Mouse (Mus musculus) ZHBTc4 (cell line): ENCODE measurements around the gene Ttc7b.

ENCODE experiments used
- DNase-seq: peaks from one replicate; pipeline ENCODE4 v3.0.0-alpha.2; 2011; ENCODE audit warnings: low read depth, low spot score

The Ttc7b gene

GRCm38 (mm10) chr12:100306336-100306735 lies 214.3 kb downstream of the Ttc7b start:
- DNase-seq, result no peak

DNA sequence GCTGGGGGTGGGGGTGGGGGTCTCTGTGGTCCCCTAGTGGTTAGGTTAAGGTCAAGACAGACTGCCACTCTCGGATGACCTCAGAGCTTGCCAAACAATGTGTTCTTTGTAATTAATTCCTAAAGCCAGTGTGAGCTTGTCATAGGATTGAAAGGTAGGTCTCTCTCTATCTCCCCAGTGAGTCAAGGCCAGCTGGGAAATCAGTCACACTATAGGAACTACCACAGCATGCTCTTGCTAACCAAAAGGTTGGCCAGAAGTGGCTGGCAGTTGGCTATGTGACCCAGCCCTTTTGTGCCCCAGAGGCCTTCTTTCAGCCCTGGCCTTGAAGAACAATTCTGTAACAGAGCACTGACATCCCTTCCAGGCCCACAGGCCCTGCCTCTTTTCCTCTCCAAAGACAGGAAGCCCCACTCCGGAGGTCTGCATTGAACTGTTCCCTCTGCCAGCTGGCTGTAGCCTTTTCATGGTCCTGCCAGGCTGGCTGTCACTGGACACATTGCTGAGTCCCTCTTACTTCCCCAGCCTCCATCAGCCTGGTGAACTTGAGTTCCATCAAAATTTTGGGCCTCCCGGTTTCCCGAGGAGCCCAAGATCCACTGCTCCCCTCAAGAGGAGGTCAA lies 215.5 kb downstream of the Ttc7b start:
- DNase-seq, result no peak

- peak; percentile 14 for DNase-seq
Measured at GRCm38 (mm10) chr12:100304280-100304679, 216.3 kb downstream of the Ttc7b start.

DNA sequence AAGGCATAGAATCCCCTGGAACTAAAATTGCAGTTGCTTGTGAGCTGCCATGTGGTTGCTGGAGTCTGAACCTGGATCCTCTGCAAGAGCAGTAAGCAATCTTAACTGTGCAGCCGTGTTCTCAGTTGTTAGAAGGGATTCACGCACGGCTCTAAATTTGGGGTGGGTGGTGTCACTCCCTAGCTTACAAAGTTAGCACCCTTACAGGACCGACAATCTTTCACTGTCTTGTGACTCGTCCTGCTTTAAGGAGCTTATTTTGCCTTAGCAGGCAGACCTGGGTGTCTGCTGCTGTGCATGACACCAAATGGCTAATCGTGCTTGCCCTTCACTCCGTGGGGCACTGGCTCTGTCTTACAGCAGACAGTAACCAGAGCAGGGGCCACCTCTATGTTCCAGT lies 217.5 kb downstream of the Ttc7b start:
- no peak for DNase-seq

- no peak for DNase-seq
Measured at GRCm38 (mm10) chr12:100300446-100300845, 220.2 kb downstream of the Ttc7b start.

- DNase-seq, result no peak
Measured at GRCm38 (mm10) chr12:100299322-100299726, 221.3 kb downstream of the Ttc7b start.

DNA sequence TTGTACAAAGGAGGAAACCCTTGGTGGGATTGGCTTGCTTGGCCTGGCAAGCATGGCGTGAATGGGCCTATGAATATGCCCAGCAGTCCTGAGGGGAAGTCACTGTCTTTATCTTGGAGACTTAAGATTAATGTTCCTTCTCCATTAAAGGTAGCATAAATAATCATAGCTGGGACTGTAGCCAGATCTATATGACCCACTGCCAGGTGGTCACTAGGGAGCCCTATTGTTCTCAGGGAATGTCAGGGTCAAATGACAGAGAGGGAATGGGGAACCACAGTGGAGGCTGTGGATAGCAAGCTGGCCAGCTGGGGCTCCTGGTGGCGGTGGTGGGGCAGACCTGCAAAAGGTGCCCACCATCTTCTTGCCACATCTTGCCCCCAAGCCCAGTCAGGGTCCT lies 221.8 kb downstream of the Ttc7b start:
- DNase-seq, result no peak

GRCm38 (mm10) chr12:100297961-100298360 lies 222.7 kb downstream of the Ttc7b start:
- no peak for DNase-seq

- DNase-seq, result peak; percentile 52
Measured at GRCm38 (mm10) chr12:100294457-100294856, 226.2 kb downstream of the Ttc7b start.

DNA sequence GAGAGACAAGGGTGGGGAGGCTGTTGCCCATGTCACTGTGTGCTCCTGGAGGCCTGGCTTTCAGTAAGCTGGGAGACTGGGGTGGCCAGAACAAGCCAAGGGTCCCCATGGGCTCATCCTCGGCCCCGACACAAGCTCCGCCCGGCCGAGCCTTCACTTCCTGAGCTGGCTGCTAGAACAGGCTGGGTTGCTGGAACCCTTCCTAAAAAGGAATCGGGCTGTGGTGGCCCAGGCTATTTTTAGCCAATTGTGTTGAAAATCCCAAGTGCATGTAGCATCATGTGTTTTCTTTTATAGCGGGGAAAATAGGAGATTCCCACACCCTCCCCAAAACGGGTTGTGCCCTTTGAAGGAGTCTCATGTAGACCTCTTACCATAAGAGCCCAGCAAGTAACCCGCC lies 226.7 kb downstream of the Ttc7b start:
- DNase-seq, result no peak

DNA sequence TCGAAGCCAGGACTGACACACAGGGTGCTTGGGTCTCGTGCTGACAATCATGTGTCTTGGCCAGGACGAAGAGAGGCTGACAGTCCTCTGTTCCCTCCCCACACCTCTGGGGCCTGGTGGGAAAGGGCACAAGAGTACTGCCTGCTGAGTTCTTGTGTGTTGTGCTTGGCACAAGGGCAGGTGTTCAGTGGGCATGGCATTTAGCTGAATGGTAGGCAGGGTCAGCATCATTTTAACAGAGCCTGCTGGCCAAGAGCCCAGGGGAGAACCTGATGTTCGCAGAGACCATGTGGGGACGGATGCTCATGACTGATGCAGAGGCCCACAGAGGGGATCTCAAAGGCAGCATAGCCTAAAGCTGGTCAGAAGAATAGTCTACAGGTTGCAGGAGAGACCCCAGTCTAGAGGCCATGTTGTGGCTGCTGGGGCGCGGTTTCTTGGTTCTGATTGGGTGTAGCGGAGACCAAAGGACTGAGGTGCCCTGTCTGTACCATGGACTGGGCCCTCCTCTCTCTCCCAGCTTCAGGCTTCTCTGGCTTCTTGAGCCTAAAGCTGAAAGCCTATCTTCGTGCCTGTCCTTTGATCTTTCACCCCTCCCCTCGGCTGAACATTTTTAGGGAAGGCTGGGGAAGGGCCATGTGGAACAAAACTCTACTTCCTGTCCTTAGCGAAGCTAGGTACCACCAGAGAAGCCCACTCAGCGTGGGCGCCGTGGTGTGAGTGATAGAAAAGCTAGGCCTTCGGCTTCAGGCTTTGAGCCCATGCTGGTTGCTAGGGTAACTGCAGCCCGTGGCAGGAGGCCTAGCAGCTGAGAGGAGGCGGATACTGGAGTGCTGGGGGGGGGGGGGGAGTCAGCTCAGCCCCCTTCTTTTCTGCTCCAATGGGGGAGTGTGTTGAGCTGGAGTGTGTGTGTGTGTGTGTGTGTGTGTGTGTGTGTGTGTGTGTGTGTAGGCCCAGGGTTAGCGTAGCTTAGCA lies 229.6 kb downstream of the Ttc7b start:
- DNase-seq, result no peak

DNA sequence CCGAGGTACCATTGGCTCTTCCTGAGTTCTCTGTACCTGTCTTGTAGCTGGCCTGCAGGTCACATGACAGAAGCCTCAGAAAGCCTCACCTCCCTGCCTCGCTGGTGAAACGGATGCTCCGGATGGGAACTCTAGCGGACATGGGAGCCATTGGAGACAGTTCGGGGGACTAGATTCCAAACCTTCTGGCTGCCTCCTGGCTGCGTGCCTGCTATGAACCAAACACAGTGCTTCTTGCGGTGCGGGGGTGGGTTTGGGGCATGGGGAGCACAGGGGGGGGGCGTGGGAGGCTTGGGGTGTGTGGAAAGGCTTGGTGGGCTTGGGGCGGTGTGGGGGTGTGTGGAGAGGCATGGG lies 230.5 kb downstream of the Ttc7b start:
- no peak for DNase-seq

- DNase-seq, result no peak
Measured at GRCm38 (mm10) chr12:100289267-100290177, 231.1 kb downstream of the Ttc7b start.

DNA sequence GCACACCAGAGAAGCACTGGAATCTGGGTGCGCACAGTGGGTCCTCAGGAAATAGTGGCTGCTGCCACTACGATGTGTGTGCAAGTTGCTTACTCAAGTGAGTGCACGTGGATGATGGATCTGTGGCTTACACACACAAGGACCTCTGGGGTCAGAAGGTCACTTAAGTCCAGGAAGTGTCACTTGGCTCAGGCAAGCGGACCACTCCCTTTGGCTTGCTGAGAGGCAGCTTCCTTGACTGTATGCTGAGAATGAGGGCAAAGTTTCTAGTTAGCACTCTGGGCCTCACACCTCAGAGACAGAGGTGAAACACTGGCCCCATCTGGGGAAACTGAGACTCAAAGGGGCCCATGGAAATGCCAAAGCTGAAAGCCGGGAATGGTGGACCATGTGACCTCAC lies 232.6 kb downstream of the Ttc7b start:
- DNase-seq, result no peak

GRCm38 (mm10) chr12:100287565-100287964 lies 233.1 kb downstream of the Ttc7b start:
- no peak for DNase-seq

DNA sequence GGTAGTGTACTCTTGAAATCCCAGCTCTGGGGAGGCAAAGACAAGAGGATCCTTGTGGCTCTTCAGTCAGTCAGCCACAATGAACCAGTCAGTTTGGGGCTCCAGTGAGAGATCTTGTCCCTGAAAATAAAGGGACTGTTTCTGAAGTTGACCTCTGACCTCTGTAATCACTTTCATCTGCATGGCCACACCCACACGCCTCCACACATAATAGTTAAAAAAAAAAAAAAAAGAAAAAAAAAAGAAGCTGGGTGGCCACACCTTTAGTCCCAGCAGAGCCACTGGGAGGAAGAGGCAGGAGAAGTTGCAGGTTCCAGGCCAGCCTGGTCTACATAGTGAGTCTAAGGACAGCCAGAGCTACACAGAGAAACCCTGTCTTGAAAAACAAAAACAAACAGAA lies 237.3 kb downstream of the Ttc7b start:
- DNase-seq, result no peak

- no peak for DNase-seq
Measured at GRCm38 (mm10) chr12:100282025-100282885, 238.4 kb downstream of the Ttc7b start.

- no peak for DNase-seq
Measured at GRCm38 (mm10) chr12:100280972-100281794, 239.4 kb downstream of the Ttc7b start.

DNA sequence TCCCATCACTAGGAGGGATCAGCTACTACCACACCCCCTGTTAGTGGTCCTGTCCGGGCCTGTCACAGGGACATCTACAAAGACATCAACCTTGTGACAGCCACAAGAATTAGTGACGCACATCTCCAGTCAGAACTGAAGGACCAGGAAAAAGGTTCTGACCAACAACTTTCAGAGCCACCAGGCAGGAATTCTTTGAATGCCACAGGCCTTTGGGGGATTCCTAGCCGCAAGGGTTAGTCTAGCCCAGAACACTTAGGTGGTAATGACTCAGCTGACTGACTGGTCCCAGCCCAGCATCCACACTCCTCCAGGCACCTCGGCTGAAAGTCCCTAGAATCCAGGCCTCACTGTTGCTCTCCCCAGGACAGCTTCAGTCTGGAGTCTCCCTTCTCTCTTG lies 240.7 kb downstream of the Ttc7b start:
- DNase-seq, result no peak

GRCm38 (mm10) chr12:100278358-100278757 lies 242.3 kb downstream of the Ttc7b start:
- DNase-seq, result peak; percentile 56
